Mouse (Mus musculus) left cerebral cortex, postnatal 25 days (tissue): ENCODE measurements at regions not wholly inside any gene's neighbourhood (a gene's known extent, or its start where the extent isn't known, plus 50 kb on each side); places are given as distances from the start of the nearest gene placed in this dataset.

ENCODE experiments used
- DNase-seq, 2 experiments: peaks; one replicate each; pipeline ENCODE4 v3.0.0; 2022; ENCODE audit warnings: low spot score in 2 of 2, mixed read lengths in 1 of 2
- intact Hi-C: fragments of 180-260 bp; cut with DNase I; formaldehyde crosslinking; loops from one replicate; pipeline ENCODE4 v1.15.1; 2025

- DNase-seq, result no peak
- intact Hi-C loops, result no loop called here
These were observed 65.6 kb downstream of the 4933402N22Rik start for GRCm38 (mm10) chr5:11983452-11983851.

GRCm38 (mm10) chr5:11989140-11989539 is 71.3 kb downstream of the 4933402N22Rik start:
- intact Hi-C loops, result no loop called here

GRCm38 (mm10) chr5:12000777-12001176 is 82.9 kb downstream of the 4933402N22Rik start:
- no peak for DNase-seq
- intact Hi-C loops, result no loop called here

More at GRCm38 (mm10) chr5:11989140-11989539, 71.3 kb downstream of the 4933402N22Rik start:
- no peak for DNase-seq

GRCm38 (mm10) chr5:12006473-12006872 is 88.6 kb downstream of the 4933402N22Rik start:
- intact Hi-C loops, result no loop called here
- no peak for DNase-seq

- no peak for DNase-seq
- intact Hi-C loops, result no loop called here
These were observed 98.5 kb downstream of the 4933402N22Rik start for GRCm38 (mm10) chr5:12016332-12016731.

- intact Hi-C loops, result loop anchor here (10.0 kb wide), 1 partner anchor 1346 kb away; no protein-coding TSS in a partner anchor
- DNase-seq, result no peak
These were observed 102.6 kb downstream of the 4933402N22Rik start for GRCm38 (mm10) chr5:12020489-12020888.

GRCm38 (mm10) chr5:12024705-12025383 is 107.0 kb downstream of the 4933402N22Rik start:
- intact Hi-C loops, result loop anchor here (10.0 kb wide), 1 partner anchor 1350 kb away; no protein-coding TSS in a partner anchor
- DNase-seq, result no peak

- DNase-seq, result peak; percentile 55 to 65
- intact Hi-C loops, result loop anchor here (5.0 kb wide), 2 partner anchors 352 to 512 kb away; partner anchors contain the start of gene Sema3d
These were observed 112.2 kb downstream of the 4933402N22Rik start for GRCm38 (mm10) chr5:12030002-12030401.

GRCm38 (mm10) chr5:12049806-12050205 is 132.0 kb downstream of the 4933402N22Rik start:
- intact Hi-C loops, result no loop called here
- DNase-seq, result no peak

- no peak for DNase-seq
- intact Hi-C loops, result no loop called here
These were observed 162.3 kb downstream of the 4933402N22Rik start for GRCm38 (mm10) chr5:12080191-12080590.

GRCm38 (mm10) chr5:12093680-12094079 is 175.8 kb downstream of the 4933402N22Rik start:
- DNase-seq, result no peak

GRCm38 (mm10) chr5:12116587-12117354 is 198.9 kb downstream of the 4933402N22Rik start:
- intact Hi-C loops, result no loop called here
- DNase-seq, result no peak

More at GRCm38 (mm10) chr5:12093680-12094079, 175.8 kb downstream of the 4933402N22Rik start:
- intact Hi-C loops, result no loop called here

GRCm38 (mm10) chr5:12124935-12125334 is 207.1 kb downstream of the 4933402N22Rik start:
- no peak for DNase-seq
- intact Hi-C loops, result no loop called here

- no peak for DNase-seq
- intact Hi-C loops, result no loop called here
These were observed 209.8 kb downstream of the 4933402N22Rik start for GRCm38 (mm10) chr5:12127484-12128265.

GRCm38 (mm10) chr5:12138961-12139360 is 221.1 kb downstream of the 4933402N22Rik start:
- DNase-seq, result no peak
- intact Hi-C loops, result no loop called here

- no peak for DNase-seq
- intact Hi-C loops, result no loop called here
These were observed 229.9 kb upstream of the Sema3d start for GRCm38 (mm10) chr5:12153295-12153694.

GRCm38 (mm10) chr5:12154551-12155091 is 228.6 kb upstream of the Sema3d start:
- intact Hi-C loops, result no loop called here
- no peak for DNase-seq

GRCm38 (mm10) chr5:12191681-12192080 is 191.5 kb upstream of the Sema3d start:
- no peak for DNase-seq
- intact Hi-C loops, result no loop called here

GRCm38 (mm10) chr5:12207452-12207851 is 175.7 kb upstream of the Sema3d start:
- no peak for DNase-seq
- intact Hi-C loops, result no loop called here

GRCm38 (mm10) chr5:12209631-12210030 is 173.6 kb upstream of the Sema3d start:
- intact Hi-C loops, result no loop called here
- DNase-seq, result no peak
